Mouse (Mus musculus) midbrain, postnatal 0 days (tissue): ENCODE results near the gene Gm15093. TPM values are rescaled to one million over a fixed set of nuclear protein-coding genes. Genes with fewer than 3 reads are reported as not detected.
"Not testable (repeated sequence)": the region's sequence is repeated elsewhere in the genome, so short reads cannot be mapped to it uniquely, and the experiment has no call there.

Experiments used
- ATAC-seq: fragments of 200-750 bp; cut with Nextera tagmentation; 2 replicates; pipeline ENCODE4 v1.8.0; 2017; ENCODE audit warnings: moderate number of reproducible peaks, mild to moderate bottlenecking, moderate TSS enrichment, moderate library complexity; ENCODE audit not compliant: low FRiP score
- DNase-seq: peaks from one replicate; pipeline ENCODE4 v3.0.0-alpha.2; 2015; ENCODE audit warnings: low spot score
- H3K27ac ChIP-seq: fragments of 300-500 bp; sonication (generic); 2 replicates; pipeline ENCODE4 v1.5.1; 2014; ENCODE audit warnings: low read depth, mild to moderate bottlenecking, low read length, mixed read lengths
- H3K27me3 ChIP-seq: fragments of 300-500 bp; sonication (generic); 2 replicates; pipeline ENCODE4 v1.6.1; 2014; ENCODE audit warnings: low read length, control low read depth, mixed read lengths; ENCODE audit not compliant: insufficient read depth
- H3K36me3 ChIP-seq: fragments of 300-500 bp; sonication (generic); 2 replicates; pipeline ENCODE4 v1.6.1; 2014; ENCODE audit warnings: low read length, control low read depth, mixed read lengths; ENCODE audit not compliant: insufficient read depth
- H3K4me1 ChIP-seq: fragments of 300-500 bp; sonication (generic); 2 replicates; pipeline ENCODE4 v1.6.1; 2014; ENCODE audit warnings: mild to moderate bottlenecking, control low read depth, antibody characterized with exemption, low read length, mixed read lengths; ENCODE audit not compliant: insufficient read depth
- H3K4me2 ChIP-seq: fragments of 300-500 bp; sonication (generic); 2 replicates; pipeline ENCODE4 v1.6.1; 2014; ENCODE audit warnings: low read depth, mild to moderate bottlenecking, low read length, mixed read lengths; ENCODE audit not compliant: poor library complexity, severe bottlenecking
- H3K4me3 ChIP-seq: fragments of 300-500 bp; sonication (generic); 2 replicates; pipeline ENCODE4 v1.5.1; 2014; ENCODE audit warnings: low read depth, mild to moderate bottlenecking, low read length, moderate library complexity
- H3K9ac ChIP-seq: fragments of 300-500 bp; sonication (generic); replicated peaks from 2 replicates; pipeline ENCODE4 v1.6.1; 2014; ENCODE audit warnings: mild to moderate bottlenecking, low read length, moderate library complexity, mixed read lengths; ENCODE audit not compliant: poor library complexity, severe bottlenecking
- H3K9me3 ChIP-seq: fragments of 300-500 bp; sonication (generic); 2 replicates; pipeline ENCODE4 v1.6.1; 2016; ENCODE audit warnings: low read length, control low read depth
- WGBS: fragments of 180-500 bp; shearing (Covaris S2); extraction: QIAGEN DNeasy Blood & Tissue Kit; methylation state at CpG from one replicate; pipeline ENCODE4 v1.1.7; 2014; 5-methylcytosine and 5-hydroxymethylcytosine counted together
- polyA plus RNA-seq: library from polyadenylated mRNA; unstranded; fragments of >200 nt; fragmentation: Nextera tagmentation; extraction: Ambion mirVana; gene quantifications from 2 replicates; pipeline ENCODE4 v1.2.1, GENCODE M21; 2015
- total RNA-seq: library from RNA; depleted of rRNA; stranded (reverse); fragments of >200 nt; gene quantifications from 2 replicates; pipeline ENCODE4 v1.2.3, GENCODE M21; 2014; rRNA removed

Gm15093 gene
- total RNA-seq (not detected in 2 replicates), polyA plus RNA-seq (not detected in 2 replicates)

DNA sequence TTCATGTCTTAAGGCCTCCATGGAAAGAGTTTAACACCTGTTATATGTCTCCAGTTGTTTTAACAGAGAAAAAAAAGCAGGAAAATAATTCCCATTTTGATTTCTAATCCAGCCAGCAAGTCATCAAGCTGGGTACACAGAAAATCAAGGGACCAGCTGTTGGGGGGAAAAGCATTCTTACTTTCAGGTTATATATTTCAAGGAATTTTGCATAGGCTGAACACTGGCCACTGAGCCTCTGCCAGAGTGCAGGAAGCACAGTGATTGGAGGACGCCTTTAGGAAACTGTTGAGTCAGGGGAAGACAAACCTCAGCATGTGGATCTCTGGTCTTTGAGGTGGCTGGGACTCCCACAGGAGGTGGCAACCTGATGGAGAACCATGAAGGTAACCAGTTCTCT, at the start of gene Gm15093:
Gene Gm15093 (plus strand): TSS at position 301 of the 400 bp plus-strand sequence.
- not testable (repeated sequence) for H3K27me3 ChIP-seq, H3K36me3 ChIP-seq, H3K4me3 ChIP-seq, H3K4me1 ChIP-seq, DNase-seq, H3K9me3 ChIP-seq, ATAC-seq, H3K4me2 ChIP-seq, H3K27ac ChIP-seq, H3K9ac ChIP-seq
- WGBS, result no CpG with 5 or more reads among the region's 1 CpGs

Other genes starting within 250 kb of the Gm15093 start
- gene Ott, start 198.1 kb upstream of the Gm15093 start, total RNA-seq, result not detected in 2 replicates
- gene Ott, start 198.1 kb upstream of the Gm15093 start, polyA plus RNA-seq, result not detected in 2 replicates
- not detected in 2 replicates for gene Gm15085, start 175.2 kb downstream of the Gm15093 start, total RNA-seq
- not detected in 2 replicates for gene Gm15085, start 175.2 kb downstream of the Gm15093 start, polyA plus RNA-seq